Mouse (Mus musculus): Measurements from ENCODE around the gene Scn8a.

The Scn8a gene

DNA sequence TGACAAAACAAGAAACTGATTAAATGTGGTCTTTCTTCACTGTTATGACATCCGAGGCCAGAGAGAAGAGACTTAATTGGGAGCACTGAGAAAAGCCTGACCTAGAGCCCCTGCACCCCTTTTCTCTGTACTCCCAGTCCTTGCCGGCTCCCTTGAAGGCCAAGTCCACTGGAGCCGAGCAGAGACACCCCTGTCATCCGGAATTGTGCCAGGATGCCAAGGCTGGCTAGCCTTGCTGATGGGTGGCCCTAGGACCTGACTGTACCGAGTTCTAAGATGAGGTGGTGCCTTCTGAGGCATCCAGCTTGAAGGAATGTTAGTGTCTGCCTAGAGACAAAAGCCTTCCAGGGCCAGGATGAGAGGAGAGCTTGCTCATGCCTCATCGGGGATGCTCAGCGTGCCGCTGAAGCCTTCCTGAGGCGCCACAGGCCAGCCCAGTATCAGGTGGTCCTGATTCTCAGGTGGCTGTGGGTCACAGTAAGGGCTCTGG is 210.4 kb downstream of the Scn8a start:
- Histone ChIP-seq H3K4me1 (replicated peaks; ENCODE audit: low read depth, low read length) (peaks cover 82% of the 10 kb centered on the region), H3K27me3 (ENCODE audit: insufficient read depth, low read length) (peaks cover 56% of the 10 kb centered on the region), H3K36me3 (ENCODE audit: insufficient read depth, low read length) (no peaks in the 10 kb centered on the region), H3K4me3 (replicated peaks; ENCODE audit: low read length) (peak overlapping the region; percentile 24; the same call in 1 of the 2 replicates), H3K9me3 (ENCODE audit: low read length) (no peaks in the 10 kb centered on the region)
- TF ChIP-seq NANOG (IDR thresholded peaks at IDR 0.05; ENCODE audit: borderline replicate concordance, low read length) (no peak), POU5F1 (IDR thresholded peaks at IDR 0.05; ENCODE audit: borderline replicate concordance, low read length) (no peak), CTCF (conservative IDR thresholded peaks at IDR 0.05; ENCODE audit: low read length) (no peak)

DNA sequence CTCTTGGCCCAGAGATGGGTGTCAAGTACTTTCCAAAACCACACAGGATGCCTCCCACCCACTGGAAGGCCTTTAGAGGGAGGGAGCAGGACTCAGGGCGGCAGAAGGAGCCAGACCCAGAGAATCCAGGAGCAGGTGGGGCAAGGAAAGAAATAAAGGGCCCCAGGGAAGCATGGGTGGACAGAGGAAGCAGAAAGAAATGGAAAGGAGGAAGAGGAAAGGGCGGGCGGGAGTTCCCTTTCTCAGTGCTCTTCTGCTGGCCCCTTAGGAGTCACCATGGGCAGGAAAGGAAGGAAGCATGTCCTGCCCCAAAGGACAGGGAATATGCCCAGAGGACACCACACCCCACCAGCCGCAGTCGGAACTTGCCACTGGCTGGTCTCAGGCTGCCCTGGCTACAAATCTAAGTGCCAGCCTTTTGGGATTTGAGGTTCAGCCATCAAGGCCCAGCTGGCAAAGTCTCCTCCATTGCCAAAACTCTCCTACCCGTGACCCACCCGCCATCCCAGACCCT is 211.4 kb downstream of the Scn8a start:
- Histone ChIP-seq H3K4me1 (replicated peaks; ENCODE audit: low read depth, low read length) (peaks cover 77% of the 10 kb centered on the region), H3K36me3 (ENCODE audit: insufficient read depth, low read length) (no peaks in the 10 kb centered on the region), H3K4me3 (replicated peaks; ENCODE audit: low read length) (peak overlapping the region; percentile 37; the same call in 1 of the 2 replicates), H3K9me3 (ENCODE audit: low read length) (no peaks in the 10 kb centered on the region), H3K27me3 (ENCODE audit: insufficient read depth, low read length) (peaks cover 46% of the 10 kb centered on the region)
- no peak for TF ChIP-seq CTCF (conservative IDR thresholded peaks at IDR 0.05; ENCODE audit: low read length)
- no peak for TF ChIP-seq NANOG (IDR thresholded peaks at IDR 0.05; ENCODE audit: borderline replicate concordance, low read length)
- no peak for TF ChIP-seq POU5F1 (IDR thresholded peaks at IDR 0.05; ENCODE audit: borderline replicate concordance, low read length)

DNA sequence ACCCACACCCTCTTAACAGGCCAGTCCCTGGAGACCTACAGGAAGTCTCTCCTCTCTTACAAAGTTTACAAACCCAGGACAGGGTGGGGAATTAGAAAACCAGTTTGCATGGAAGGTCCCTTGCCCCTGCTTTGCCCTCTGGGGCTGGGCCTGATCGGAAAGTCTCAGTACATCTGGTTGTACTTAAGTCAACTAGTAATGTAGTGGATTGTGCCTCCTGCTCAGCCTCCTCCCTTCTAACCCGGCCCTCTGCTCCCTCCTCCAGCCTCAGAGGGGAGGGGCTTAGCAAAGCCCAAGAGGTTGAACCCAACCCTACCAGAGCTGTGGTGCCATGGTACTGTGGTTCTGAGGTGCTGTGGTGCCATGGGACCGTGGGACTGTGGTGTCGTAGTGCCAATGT is 212.6 kb downstream of the Scn8a start:
- no peaks in the 10 kb centered on the region for H3K9me3 ChIP-seq (ENCODE audit: low read length)
- H3K4me1 ChIP-seq (replicated peaks; ENCODE audit: low read depth, low read length), result peaks cover 67% of the 10 kb centered on the region
- H3K36me3 ChIP-seq (ENCODE audit: insufficient read depth, low read length), result no peaks in the 10 kb centered on the region
- peak overlapping the region; percentile 17; the same call in 1 of the 2 replicates for H3K4me3 ChIP-seq (replicated peaks; ENCODE audit: low read length)
- H3K27me3 ChIP-seq (ENCODE audit: insufficient read depth, low read length), result peaks cover 45% of the 10 kb centered on the region
- TF ChIP-seq NANOG (IDR thresholded peaks at IDR 0.05; ENCODE audit: borderline replicate concordance, low read length) (no peak), CTCF (conservative IDR thresholded peaks at IDR 0.05; ENCODE audit: low read length) (no peak), POU5F1 (IDR thresholded peaks at IDR 0.05; ENCODE audit: borderline replicate concordance, low read length) (no peak)

DNA sequence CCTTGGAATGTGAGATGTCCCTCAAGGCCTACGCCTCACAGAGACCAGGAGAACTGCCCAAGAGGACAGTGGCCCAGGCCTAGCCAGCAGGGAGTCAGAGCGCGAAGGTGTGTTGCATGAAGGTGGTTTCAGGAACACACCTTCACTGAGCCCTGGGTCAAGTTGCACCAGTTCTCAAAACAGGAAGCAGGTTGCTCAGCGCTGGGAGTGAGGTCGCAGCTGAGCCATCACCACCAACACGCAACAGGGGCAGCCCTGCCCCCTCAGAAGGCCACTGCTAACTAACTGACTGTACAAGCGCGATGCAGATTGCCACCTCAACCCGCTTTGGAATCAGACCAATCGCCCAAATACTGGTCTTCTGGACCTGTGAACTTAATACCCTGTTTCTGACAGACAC is 214.8 kb downstream of the Scn8a start:
- Histone ChIP-seq H3K4me1 (replicated peaks; ENCODE audit: low read depth, low read length) (peaks cover 60% of the 10 kb centered on the region), H3K27me3 (ENCODE audit: insufficient read depth, low read length) (peaks cover 26% of the 10 kb centered on the region), H3K36me3 (ENCODE audit: insufficient read depth, low read length) (no peaks in the 10 kb centered on the region), H3K4me3 (replicated peaks; ENCODE audit: low read length) (peak overlapping the region; percentile 43), H3K9me3 (ENCODE audit: low read length) (no peaks in the 10 kb centered on the region)
- TF ChIP-seq NANOG (IDR thresholded peaks at IDR 0.05; ENCODE audit: borderline replicate concordance, low read length), result no peak
- TF ChIP-seq POU5F1 (IDR thresholded peaks at IDR 0.05; ENCODE audit: borderline replicate concordance, low read length), result no peak
- no peak for TF ChIP-seq CTCF (conservative IDR thresholded peaks at IDR 0.05; ENCODE audit: low read length)

DNA sequence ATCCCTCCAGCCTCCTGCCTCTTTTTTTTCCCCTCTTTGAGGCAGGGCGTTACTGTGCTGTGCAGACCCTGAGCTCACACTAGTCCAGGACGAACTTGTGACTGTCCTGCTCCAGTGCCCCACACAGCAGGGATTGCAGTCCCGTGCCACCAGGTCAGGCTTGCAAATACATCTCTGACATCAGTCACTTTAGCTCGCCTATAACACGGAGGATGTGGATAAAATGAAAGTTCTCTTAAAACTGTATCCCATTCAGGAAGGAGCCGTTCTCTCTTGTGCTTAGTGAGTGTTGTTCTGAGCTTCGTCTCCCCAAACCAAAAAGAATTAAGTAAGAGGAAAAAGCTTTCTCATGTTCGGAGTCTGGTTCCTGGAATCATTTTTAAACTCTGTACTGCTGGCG is 216.8 kb downstream of the Scn8a start:
- Histone ChIP-seq H3K9me3 (ENCODE audit: low read length) (no peaks in the 10 kb centered on the region), H3K4me1 (replicated peaks; ENCODE audit: low read depth, low read length) (peaks cover 46% of the 10 kb centered on the region)
- TF ChIP-seq NANOG (IDR thresholded peaks at IDR 0.05; ENCODE audit: borderline replicate concordance, low read length), result no peak
- no peak for TF ChIP-seq CTCF (conservative IDR thresholded peaks at IDR 0.05; ENCODE audit: low read length)
- no peak for TF ChIP-seq POU5F1 (IDR thresholded peaks at IDR 0.05; ENCODE audit: borderline replicate concordance, low read length)

DNA sequence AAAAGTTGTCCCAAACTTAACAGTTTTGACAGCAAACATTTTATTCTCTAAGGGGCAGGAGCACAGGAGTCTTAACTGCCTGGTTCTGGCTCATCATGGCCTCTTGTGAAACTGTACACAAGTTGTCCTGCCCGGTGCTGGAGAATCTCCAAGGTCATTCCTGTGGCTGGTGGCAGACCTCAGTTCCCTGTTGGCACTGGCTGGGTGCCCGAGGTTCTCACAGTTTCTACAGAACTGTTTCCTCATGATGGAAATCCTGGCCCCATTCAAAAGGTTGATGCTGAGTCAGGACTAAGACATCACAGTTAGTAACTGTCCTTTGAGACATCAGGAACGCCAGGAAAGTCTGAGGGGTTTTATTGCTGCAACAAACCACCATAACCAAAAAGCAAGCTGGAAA is 217.3 kb downstream of the Scn8a start:
- no peak for TF ChIP-seq POU5F1 (IDR thresholded peaks at IDR 0.05; ENCODE audit: borderline replicate concordance, low read length)
- no peaks in the 10 kb centered on the region for H3K36me3 ChIP-seq (ENCODE audit: insufficient read depth, low read length)
- peaks cover 22% of the 10 kb centered on the region for H3K27me3 ChIP-seq (ENCODE audit: insufficient read depth, low read length)

More for the DNA sequence above, 216.8 kb downstream of the Scn8a start:
- no peak overlapping the region for H3K4me3 ChIP-seq (replicated peaks; ENCODE audit: low read length)
- peaks cover 20% of the 10 kb centered on the region for H3K27me3 ChIP-seq (ENCODE audit: insufficient read depth, low read length)
- H3K36me3 ChIP-seq (ENCODE audit: insufficient read depth, low read length), result no peaks in the 10 kb centered on the region

DNA sequence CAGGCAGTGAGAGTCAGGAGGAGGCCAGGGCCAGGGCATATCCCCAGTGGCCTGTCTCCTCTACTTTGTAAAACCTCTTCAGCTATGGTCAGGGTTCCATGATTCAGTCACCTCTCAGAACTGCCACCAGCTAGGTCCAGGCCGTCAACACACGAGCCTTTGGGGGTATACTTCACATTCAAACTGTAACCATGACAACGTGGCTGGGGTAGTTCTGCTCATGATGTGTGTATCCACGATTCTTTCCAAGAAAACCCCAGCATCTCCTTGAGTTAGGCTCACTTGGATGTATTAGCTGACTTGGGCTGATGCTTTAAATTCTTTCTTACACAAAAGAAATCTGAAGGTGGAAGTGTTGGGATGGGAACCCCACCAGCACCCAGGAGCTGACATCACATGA is 218.6 kb downstream of the Scn8a start:
- Histone ChIP-seq H3K27me3 (ENCODE audit: insufficient read depth, low read length) (peaks cover 22% of the 10 kb centered on the region), H3K4me1 (replicated peaks; ENCODE audit: low read depth, low read length) (peaks cover 46% of the 10 kb centered on the region), H3K36me3 (ENCODE audit: insufficient read depth, low read length) (no peaks in the 10 kb centered on the region), H3K4me3 (replicated peaks; ENCODE audit: low read length) (no peak overlapping the region), H3K9me3 (ENCODE audit: low read length) (no peaks in the 10 kb centered on the region)
- no peak for TF ChIP-seq NANOG (IDR thresholded peaks at IDR 0.05; ENCODE audit: borderline replicate concordance, low read length)
- TF ChIP-seq POU5F1 (IDR thresholded peaks at IDR 0.05; ENCODE audit: borderline replicate concordance, low read length), result no peak
- TF ChIP-seq CTCF (conservative IDR thresholded peaks at IDR 0.05; ENCODE audit: low read length), result no peak

More for the DNA sequence above, 217.3 kb downstream of the Scn8a start:
- H3K4me3 ChIP-seq (replicated peaks; ENCODE audit: low read length), result no peak overlapping the region
- no peaks in the 10 kb centered on the region for H3K9me3 ChIP-seq (ENCODE audit: low read length)
- H3K4me1 ChIP-seq (replicated peaks; ENCODE audit: low read depth, low read length), result peaks cover 47% of the 10 kb centered on the region

DNA sequence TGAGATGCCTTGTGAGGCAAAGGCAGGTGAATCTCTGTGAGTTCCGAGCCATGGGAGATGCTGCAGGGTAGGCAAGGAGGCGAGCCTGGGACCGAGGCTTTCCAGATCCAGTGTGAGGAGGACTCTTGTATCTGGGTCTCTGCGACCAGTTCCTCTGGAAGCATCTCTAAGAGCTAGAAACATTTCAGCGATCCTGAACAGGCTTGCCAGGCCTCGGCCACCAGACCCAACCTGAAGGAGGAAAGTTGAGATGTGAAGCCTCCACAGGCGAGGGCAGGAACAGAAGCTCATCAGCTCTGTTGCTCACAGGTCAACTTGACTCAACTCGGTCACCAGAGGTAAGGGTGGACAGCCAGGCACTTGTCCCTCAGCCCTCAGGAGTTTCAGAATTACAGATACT is 221.9 kb downstream of the Scn8a start:
- peaks cover 16% of the 10 kb centered on the region; the same call in 1 of the 2 replicates for H3K27me3 ChIP-seq (ENCODE audit: insufficient read depth, low read length)
- H3K4me3 ChIP-seq (replicated peaks; ENCODE audit: low read length), result no peak overlapping the region
- no peaks in the 10 kb centered on the region for H3K9me3 ChIP-seq (ENCODE audit: low read length)
- no peaks in the 10 kb centered on the region for H3K36me3 ChIP-seq (ENCODE audit: insufficient read depth, low read length)
- TF ChIP-seq POU5F1 (IDR thresholded peaks at IDR 0.05; ENCODE audit: borderline replicate concordance, low read length) (no peak), NANOG (IDR thresholded peaks at IDR 0.05; ENCODE audit: borderline replicate concordance, low read length) (no peak), CTCF (conservative IDR thresholded peaks at IDR 0.05; ENCODE audit: low read length) (no peak)
- peaks cover 62% of the 10 kb centered on the region for H3K4me1 ChIP-seq (replicated peaks; ENCODE audit: low read depth, low read length)
